Mouse (Mus musculus) left cerebral cortex, postnatal 14 days (tissue): ENCODE results near the gene Ppp2r2c. TPM values are rescaled to one million over a fixed set of nuclear protein-coding genes. Genes with fewer than 3 reads are reported as not detected.

ENCODE experiments used
- DNase-seq, 2 experiments: peaks; one replicate each; pipeline ENCODE4 v3.0.0; 2021 to 2022; ENCODE audit warnings: low spot score in 2 of 2, mixed read lengths in 1 of 2
- intact Hi-C: fragments of 180-260 bp; cut with DNase I; formaldehyde crosslinking; loops from one replicate; pipeline ENCODE4 v1.15.1; 2025
- total RNA-seq, 2 experiments: library from RNA; stranded (reverse); gene quantifications; 2 replicates each; pipeline ENCODE4 v1.2.3; 2021

Gene Ppp2r2c
- total RNA-seq, 2 experiments from 2014 or later = 455 to 479 TPM

- intact Hi-C loops = no loop called here
- DNase-seq = no peak
These were observed 752 bp upstream of the Ppp2r2c start for GRCm38 (mm10) chr5:36867561-36867960.

- intact Hi-C loops = no loop called here
- DNase-seq = no peak
These were observed 869 bp downstream of the Ppp2r2c start for GRCm38 (mm10) chr5:36869186-36869577.

GRCm38 (mm10) chr5:36869578-36870236, 1.4 kb downstream of the Ppp2r2c start:
- intact Hi-C loops = no loop called here
- peak; percentile 56 to 72 for DNase-seq

- intact Hi-C loops = no loop called here
- no peak for DNase-seq
These were observed 2.6 kb downstream of the Ppp2r2c start for GRCm38 (mm10) chr5:36870916-36871315.

- intact Hi-C loops = no loop called here
- DNase-seq = no peak
These were observed 7.6 kb downstream of the Ppp2r2c start for GRCm38 (mm10) chr5:36875956-36876355.

GRCm38 (mm10) chr5:36876777-36877396, 8.6 kb downstream of the Ppp2r2c start:
- no peak for DNase-seq
- intact Hi-C loops = no loop called here

GRCm38 (mm10) chr5:36877641-36878040, 9.3 kb downstream of the Ppp2r2c start:
- DNase-seq = no peak
- intact Hi-C loops = no loop called here

GRCm38 (mm10) chr5:36878801-36879200, 10.5 kb downstream of the Ppp2r2c start:
- no peak for DNase-seq
- intact Hi-C loops = no loop called here

GRCm38 (mm10) chr5:36880622-36881021, 12.3 kb downstream of the Ppp2r2c start:
- intact Hi-C loops = no loop called here

GRCm38 (mm10) chr5:36883516-36883915, 15.2 kb downstream of the Ppp2r2c start:
- no peak for DNase-seq
- intact Hi-C loops = no loop called here

More at GRCm38 (mm10) chr5:36880622-36881021, 12.3 kb downstream of the Ppp2r2c start:
- no peak for DNase-seq

- intact Hi-C loops = no loop called here
These were observed 16.8 kb downstream of the Ppp2r2c start for GRCm38 (mm10) chr5:36885067-36885466.

GRCm38 (mm10) chr5:36885595-36885994, 17.3 kb downstream of the Ppp2r2c start:
- intact Hi-C loops = no loop called here
- DNase-seq = no peak

More at GRCm38 (mm10) chr5:36885067-36885466, 16.8 kb downstream of the Ppp2r2c start:
- DNase-seq = peak; percentile 62 to 80

GRCm38 (mm10) chr5:36886298-36886697, 18.0 kb downstream of the Ppp2r2c start:
- DNase-seq = no peak
- intact Hi-C loops = no loop called here

GRCm38 (mm10) chr5:36886852-36887283, 18.6 kb downstream of the Ppp2r2c start:
- DNase-seq = no peak
- intact Hi-C loops = no loop called here

- intact Hi-C loops = no loop called here
- no peak for DNase-seq
These were observed 19.1 kb downstream of the Ppp2r2c start for GRCm38 (mm10) chr5:36887299-36887988.

- intact Hi-C loops = no loop called here
- DNase-seq = no peak
These were observed 20.2 kb downstream of the Ppp2r2c start for GRCm38 (mm10) chr5:36888501-36888900.

GRCm38 (mm10) chr5:36888911-36889310, 20.6 kb downstream of the Ppp2r2c start:
- intact Hi-C loops = no loop called here
- no peak for DNase-seq

GRCm38 (mm10) chr5:36889380-36889886, 21.1 kb downstream of the Ppp2r2c start:
- intact Hi-C loops = no loop called here
- DNase-seq = no peak

- peak; percentile 81 to 87 for DNase-seq
- intact Hi-C loops = loop anchor here (2.0 kb wide), 1 partner anchor 46 kb away; no protein-coding TSS in a partner anchor
These were observed 22.5 kb downstream of the Ppp2r2c start for GRCm38 (mm10) chr5:36890794-36891193.

GRCm38 (mm10) chr5:36891793-36892470, 23.6 kb downstream of the Ppp2r2c start:
- intact Hi-C loops = loop anchor here (2.0 kb wide), 1 partner anchor 47 kb away; no protein-coding TSS in a partner anchor
- no peak for DNase-seq
